Mouse (Mus musculus): ENCODE results near the gene Dars2.
"Not testable (repeated sequence)": the region's sequence is repeated elsewhere in the genome, so short reads cannot be mapped to it uniquely, and the experiment has no call there.

Gene Dars2

DNA sequence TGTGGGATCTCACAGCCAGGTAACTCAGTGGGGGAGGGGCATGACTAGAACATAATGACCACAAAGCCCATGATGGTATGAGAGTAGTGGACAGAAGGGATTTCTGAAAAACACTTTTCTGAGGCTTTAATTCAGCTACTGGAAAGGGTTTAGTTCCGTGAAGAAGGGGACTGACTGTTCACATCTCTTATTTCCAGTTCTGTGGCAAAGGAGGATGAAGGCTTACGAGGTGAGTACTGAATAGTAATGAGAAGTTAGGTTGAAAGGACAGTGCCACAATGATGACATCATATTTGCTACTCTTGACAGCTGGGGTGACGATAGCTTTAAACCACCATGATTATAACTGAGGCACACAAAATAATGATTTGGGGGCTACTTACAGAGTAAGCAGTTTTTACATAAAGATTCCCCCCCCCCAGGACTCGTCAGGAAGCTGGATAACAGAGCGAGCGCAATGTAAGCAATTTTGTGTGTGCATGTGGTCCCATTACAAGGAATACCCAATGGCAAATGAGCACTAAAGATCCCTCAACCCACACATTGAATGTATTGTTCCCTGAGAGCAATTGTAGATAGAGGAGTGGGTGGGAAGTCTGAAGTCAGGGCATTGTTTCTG lies 34.6 kb downstream of the Dars2 start:
- peak; percentile 16 to 35 for DNase-seq (ENCODE audit: low spot score in 2 of 2)

DNA sequence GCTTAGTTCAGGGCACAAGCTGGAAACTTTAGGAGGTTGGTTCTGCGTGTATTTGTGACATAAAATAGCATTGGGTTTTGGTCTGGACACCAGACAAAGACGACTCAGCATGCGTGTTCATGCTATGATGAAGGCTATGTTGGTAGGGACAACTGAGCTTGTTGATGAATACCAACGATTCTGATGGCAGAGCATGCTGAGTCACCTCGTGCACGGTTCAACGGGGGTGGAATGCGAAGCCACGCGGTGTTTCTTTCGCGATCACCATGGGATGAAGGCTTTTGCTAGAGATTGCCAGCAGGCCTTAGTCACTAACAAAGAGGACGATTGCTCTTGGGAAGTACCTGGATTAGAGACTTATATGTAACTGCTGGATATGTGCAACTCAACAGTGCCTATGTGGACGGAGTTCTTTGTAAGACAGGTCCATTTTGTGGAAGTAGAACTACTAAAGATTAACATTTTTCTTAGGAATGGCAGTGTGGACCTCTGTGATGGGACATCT lies 35.1 kb downstream of the Dars2 start:
- no peak for DNase-seq (ENCODE audit: low spot score in 2 of 2)

DNA sequence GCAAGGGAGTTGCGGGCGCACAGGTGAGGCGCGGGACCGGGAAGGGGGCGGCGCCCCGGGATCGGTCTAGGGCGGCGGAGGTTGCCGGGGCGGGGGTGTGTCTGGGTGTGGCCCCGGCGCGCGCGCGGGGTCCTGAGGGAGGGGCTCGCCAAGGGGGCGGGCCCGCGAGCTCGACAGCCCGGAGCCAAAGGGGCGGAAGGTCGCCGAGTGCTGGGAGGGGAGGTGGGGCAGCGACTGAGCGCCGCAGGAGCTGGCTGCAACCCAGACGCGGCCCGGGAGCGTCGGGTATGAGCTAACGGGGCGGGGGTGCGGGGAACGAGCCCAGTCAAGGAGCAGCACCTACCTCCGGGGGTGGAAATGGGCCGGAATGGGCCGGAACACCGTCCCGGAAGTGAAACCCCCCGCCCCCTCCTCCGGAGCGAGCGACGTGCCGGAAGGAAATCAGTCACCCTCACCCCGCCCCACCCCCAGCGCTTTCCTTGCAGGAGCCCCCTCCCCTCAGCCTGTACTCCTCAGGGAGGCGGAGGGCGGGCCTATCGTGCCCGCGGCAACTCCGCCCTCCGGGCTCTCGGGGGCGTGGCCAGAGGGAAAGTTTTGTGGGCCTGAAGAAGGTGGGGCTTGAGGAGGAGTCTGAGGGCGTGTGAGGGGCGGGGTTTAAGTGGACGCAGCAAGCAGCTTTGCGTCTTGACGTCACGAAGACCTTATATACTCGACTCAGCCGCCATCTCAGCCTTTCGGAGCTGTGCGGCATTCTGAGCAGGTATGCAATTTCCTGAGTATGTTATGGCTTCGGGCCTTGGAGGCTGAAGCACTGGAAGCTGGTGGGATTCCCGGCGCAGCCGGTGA lies 35.8 kb downstream of the Dars2 start, which contains the start of gene Zbtb37:
Gene Zbtb37, minus strand, starts transcription at position 415 of the 846 bp plus-strand sequence.
- peak; percentile 99 for DNase-seq (ENCODE audit: low spot score in 2 of 2)

DNA sequence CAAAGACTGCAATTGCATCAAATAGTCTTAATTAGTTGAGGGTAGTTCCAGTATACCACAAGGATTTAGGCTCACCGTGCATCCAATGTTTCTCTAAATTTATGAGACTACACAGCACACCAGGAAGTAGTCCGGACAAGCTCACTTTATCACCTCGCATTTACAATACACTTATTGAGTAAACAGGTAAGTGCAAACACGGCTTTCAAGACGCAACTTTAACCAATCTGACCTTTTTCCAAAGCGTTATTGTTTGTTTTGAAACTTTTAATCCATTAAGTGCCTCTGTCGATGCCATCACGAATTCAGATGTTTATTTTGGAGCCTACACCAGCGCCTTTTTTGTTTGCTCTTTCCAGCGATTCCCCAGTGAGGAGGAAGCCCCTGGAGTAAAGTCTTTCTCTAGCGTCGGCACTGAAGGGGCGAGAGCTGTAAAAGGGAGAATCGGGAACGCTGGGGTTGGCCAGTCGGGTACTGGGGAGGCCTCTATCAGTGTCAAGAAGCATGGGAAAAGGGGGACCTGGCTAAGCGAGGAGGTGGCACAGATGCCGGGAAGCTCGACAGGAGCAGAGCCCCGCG lies 36.5 kb downstream of the Dars2 start:
- DNase-seq (ENCODE audit: low spot score in 2 of 2): no peak

DNA sequence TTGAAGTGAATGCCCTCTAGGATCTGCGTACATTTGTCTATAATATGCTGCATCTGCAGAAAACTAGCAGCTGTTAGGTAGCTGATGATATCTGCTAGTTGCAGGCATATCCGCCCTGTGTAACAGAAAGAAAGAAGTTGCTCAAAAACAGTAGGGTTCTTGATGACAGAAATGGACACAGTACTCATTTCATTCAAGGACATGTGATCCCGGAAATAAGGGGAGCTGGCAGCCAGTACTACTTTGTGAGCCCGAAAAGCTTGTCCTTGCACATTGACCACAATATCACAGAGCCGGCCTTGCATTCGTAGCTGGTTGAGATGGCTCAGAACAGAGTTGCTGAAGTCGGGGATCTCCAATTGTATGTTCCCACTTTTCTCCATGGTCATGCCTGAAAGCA lies 38.1 kb downstream of the Dars2 start:
- DNase-seq (ENCODE audit: low spot score in 2 of 2): no peak

DNA sequence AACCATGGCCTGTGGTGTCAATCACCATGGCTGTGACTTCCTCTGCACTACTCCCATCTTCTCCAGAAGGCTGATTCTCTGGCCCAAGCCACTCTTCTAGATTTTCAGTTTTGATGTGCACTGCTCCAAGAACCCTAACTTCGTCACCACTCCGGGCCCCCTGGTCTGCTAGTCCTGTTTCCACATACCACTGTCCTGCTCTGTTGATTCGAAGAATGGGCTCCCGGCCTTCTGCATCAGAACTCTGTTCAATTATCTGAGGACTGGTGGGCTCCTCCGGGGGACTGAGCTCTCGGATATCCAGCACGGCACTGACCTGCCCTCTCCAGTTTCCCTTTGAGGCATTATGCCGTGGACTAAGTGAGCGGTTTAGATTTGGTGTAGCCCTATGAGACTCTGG lies 38.6 kb downstream of the Dars2 start:
- DNase-seq (ENCODE audit: low spot score in 2 of 2): no peak

DNA sequence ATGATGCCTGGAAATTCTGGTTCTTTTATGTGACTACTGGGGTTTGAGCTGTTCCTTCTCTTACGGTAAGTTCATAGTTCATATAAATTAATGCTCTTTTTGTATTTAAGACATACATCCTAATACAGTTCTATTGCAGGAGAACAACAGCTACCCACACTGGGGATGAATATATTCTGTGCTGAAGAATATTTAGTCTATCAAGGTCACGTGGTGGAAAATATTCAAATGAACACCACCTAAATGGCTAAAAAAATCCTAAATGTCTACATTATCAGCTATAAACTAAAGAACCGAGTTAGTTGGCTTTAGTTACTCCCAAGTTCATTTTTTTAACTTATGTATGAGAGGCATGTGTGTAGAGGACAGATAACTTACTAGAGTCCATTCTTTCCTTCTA lies 40.4 kb downstream of the Dars2 start:
- DNase-seq (ENCODE audit: low spot score in 2 of 2): no peak

DNA sequence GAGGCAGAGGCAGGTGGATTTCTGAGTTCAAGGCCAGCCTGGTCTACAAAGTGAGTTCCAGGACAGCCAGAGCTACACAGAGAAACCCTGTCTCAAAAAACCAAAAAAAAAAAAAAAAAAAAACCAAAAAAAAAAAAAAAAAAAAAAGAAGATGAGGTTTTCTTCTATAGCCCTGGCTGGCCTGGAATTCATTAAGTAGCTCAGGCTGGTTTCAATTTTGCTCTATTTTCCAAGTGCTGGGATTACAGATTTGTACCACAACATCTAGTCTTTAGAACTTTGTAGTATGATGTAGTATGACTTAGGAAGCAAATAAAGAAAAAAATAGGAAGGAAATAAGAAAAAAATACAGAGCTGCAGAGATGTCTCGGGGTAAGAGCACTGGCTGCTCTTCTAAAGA lies 42.0 kb downstream of the Dars2 start:
- DNase-seq (ENCODE audit: low spot score in 2 of 2): not testable (repeated sequence)

DNA sequence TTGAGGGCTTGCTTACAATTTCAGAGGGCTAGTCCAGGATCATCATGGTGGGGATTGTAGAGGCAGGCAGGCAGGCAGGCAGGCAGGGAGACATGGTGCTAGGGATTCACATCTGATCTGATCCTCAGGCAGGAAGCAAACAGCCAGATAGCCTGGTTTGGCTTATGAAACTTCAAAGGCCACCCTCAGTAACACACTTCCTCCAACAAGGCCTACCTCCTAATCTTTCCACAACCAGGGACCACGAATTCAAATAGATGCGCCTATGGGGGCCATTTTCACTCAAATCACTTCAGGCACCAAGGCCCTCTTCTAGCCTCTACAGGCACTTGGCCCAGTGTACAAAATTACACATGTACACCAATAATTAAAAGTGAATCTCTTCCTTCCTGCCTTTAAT lies 43.3 kb downstream of the Dars2 start:
- no peak for DNase-seq (ENCODE audit: low spot score in 2 of 2)

DNA sequence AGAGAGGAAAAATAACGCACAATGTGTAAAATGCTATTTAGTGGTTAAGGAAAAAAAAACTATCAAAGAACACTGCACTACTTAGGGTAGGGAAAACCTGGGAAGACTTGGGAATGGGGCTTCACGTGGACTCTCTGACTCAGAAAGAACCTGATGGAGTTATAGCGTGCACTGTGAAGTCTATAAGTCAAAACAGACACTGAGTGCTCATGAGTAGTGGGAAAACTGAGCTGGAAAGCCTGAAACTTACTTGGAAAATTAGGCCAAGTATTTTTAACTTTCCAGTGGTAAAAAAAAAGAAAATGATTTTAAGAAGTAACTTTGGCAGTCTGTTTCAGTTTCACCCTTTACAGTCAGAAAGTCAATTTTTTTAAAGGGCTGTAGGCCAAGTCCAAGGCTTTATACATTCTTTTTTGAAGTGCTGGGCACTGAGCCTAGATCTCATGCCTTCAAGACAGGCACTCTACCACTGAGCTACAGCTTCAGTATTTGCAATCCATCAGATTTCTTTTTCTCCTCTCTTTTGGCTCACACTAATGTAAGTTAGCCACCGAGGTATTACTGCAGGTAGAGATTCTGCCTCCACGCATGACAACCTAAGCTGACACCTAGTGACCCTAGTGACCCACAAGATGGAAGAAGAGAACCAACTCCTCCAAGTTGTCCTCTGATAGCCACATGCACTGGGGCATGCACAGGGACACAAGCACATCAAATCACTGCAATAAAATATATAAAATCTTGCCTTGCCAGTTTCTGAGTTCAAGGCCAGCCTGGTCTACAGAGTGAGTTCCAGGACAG lies 44.8 kb downstream of the Dars2 start:
- no peak for DNase-seq (ENCODE audit: low spot score in 2 of 2)

DNA sequence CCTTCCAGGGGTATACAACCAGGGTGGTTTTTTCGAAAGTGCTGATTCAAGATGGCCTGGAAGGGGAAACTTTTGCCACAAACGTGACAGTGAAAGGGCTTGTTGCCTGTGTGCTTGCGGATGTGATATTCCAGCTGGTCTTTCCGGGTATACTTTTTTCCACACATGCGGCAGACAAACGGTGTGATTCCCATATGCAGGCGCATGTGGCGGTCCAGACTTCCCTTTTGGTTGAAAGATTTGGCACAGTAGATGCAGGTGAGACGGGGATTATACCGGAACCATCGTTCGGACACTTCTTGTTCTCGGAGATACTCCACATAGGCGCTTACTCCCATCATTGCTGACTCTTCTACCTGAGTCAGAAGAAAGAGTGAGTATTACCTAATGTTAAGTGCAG lies 50.4 kb downstream of the Dars2 start:
- DNase-seq (ENCODE audit: low spot score in 2 of 2): no peak

DNA sequence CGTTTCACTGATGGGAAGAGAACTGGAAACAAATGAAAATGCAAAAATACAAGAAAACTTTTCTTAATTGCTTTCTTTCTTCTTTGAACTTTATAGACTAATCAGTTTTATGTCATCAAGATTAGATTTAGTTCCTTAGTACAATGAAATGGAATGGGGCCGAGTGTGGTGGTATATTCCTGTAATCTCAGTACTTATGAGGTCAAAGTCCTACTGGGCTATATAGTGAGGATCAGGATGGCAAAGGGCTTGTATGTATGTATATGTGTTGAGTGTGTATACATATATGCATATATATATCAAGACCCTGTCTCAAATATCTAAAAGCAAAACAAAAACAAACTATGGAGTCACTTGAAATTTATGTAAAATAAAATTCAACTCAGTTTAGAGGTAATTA lies 54.1 kb downstream of the Dars2 start:
- no peak for DNase-seq (ENCODE audit: low spot score in 2 of 2)

DNA sequence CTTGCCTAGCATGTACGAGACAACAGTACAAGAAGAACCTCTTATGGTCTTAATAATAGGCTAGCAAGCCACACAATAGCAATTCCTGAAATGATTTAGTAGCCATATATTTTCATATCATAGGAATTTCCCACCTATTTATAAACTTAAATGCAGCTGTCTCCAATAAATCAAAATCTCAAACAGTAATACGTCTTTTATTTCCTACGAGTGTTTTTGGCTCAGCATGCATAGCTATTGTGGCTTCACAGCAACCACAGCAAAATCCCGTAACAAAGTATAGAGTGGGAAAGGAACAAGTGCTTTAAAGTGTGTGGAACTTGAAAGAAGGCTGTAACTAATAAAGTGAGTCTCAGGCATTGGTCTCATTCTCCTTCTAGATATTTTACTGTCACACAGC lies 60.0 kb downstream of the Dars2 start:
- no peak for DNase-seq (ENCODE audit: low spot score in 2 of 2)

DNA sequence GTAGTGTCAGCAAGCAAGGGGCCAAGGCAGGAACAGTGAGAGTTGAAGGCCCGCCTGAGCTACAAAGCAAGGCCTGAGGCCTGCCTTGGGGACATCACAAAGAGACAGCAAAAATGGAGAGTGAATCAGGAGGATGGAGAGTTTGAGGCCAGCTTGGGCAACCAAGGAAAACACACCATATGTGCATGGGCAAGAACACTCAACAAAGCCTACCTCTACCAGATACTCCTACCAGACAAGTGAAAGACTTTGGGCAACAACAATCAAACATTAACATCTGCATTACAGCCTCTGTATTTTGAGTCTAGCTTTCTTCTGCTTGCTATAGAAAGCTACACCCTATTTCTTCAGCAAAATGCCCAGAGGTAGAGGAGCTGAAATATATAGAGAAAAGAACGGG lies 62.4 kb downstream of the Dars2 start:
- no peak for DNase-seq (ENCODE audit: low spot score in 2 of 2)

DNA sequence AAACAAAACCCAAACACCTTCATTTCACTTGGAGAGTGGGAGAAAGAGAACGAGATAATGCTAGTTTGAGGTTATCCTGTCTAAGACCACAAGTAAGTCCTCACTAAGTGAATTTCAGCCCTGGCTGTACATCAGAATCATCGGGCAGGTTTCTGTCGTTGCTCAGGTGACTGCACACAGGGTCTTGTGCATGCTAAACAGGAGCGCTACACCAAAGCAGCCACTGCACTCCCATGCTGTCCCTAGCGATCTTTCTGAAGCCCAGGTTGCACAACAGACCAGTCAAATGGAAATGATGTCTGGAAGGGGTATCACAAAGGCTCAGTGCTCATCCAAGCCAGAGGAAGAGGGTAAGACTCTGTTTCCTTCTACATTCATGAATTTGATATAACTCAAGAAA lies 64.0 kb downstream of the Dars2 start:
- DNase-seq (ENCODE audit: low spot score in 2 of 2): no peak

DNA sequence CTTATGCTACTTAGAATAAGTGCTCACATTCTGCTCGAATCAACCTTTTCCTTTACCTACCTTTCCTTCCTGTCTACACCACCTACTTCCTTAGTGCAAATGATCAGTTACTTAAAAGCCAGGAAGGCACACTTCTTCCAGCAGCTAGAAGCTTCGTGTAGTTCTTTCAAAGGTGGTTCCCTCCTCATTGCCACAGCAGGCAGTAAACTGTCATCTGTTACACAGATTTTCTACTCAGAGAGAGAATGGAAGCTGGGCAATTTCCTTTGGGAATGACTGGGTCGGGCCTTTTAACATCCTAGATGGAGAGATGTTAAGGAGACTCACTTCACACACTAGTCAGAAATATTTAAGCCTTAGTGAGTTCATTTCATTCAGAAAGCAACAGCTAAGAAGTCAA lies 64.9 kb downstream of the Dars2 start:
- no peak for DNase-seq (ENCODE audit: low spot score in 2 of 2)

DNA sequence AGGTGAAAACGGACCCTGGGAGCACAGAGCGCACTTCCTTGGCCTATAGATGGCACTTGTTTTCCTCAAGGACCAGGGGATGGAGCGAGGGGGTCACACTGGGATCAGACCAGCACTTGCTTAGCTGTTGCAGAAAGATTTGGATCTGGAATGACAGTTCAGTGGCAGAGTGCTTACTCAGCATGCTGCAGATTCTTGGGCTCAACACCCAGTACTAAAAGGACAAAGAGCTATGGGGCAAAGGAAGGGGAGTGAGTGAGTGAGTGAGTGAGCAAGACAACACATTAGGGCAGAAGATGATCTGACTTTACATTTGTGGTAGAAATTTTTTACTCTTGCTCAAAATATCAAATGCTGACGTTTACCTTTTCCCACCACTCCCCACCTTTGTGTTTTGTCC lies 65.5 kb downstream of the Dars2 start:
- no peak for DNase-seq (ENCODE audit: low spot score in 2 of 2)

DNA sequence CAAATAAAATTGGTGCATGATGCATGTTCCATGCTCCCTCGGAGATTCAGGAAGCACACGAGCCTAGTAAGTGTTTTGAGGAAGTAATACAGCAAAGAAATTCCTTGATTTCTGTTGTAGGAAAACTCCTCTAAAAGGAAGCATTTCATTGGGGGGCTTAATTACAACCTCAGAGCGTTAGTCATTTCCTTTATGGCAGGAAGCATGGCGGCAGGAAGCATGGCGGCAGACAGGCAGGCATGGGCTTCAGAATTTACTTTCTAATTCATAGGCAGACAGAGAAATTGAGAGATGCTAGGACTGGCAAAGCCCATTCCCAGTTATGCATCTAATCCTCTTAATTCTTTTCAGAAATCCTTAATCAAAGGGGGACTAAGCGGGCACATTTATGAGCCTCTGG lies 76.6 kb downstream of the Dars2 start:
- DNase-seq (ENCODE audit: low spot score in 2 of 2): no peak
